Mouse (Mus musculus): ENCODE results near the gene Gm12789.
"Not testable (repeated sequence)": the region's sequence is repeated elsewhere in the genome, so short reads cannot be mapped to it uniquely, and the experiment has no call there.

The Gm12789 gene

GRCm38 (mm10) chr4:101986326-101986725, at the start of gene Gm12789:
Gene Gm12789 (plus strand): TSS chr4:101986626.
- DNase-seq (ENCODE audit: low spot score in 2 of 2) = not testable (repeated sequence)

- DNase-seq (ENCODE audit: low spot score in 2 of 2) = not testable (repeated sequence)
These were observed 46.3 kb upstream of the Gm12789 start, which contains the start of gene Gm12794 for GRCm38 (mm10) chr4:101940107-101940506. Gene Gm12794 (plus strand): TSS chr4:101940407.

DNA sequence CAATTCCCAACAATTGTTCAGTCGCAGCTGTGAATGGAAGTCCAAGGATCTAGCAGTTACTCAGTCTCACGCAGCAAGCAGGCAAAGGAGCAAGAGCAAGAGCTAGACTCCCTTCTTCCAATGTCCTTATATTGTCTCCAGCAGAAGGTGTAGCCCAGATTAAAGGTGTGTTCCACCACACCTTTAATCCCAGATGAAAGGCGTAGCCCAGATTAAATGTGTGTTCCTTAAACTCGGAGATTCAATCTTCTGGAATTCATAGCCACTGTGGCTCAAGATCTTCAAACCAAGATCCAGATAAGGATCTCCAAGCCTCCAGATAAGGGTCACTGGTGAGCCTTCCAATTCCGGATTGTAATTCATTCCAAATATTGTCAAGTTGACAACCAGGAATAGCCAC, 5.5 kb upstream of the Gm12789 start, which contains the start of gene Gm12790:
Gene Gm12790, minus strand, starts transcription at position 101 of the 400 bp plus-strand sequence.
- DNase-seq (ENCODE audit: low spot score in 2 of 2) = not testable (repeated sequence)

GRCm38 (mm10) chr4:101985678-101986077, 748 bp upstream of the Gm12789 start:
- DNase-seq (ENCODE audit: low spot score in 2 of 2) = no peak

- no peak for DNase-seq (ENCODE audit: low spot score in 2 of 2)
These were observed 11.0 kb downstream of the Gm12789 start for GRCm38 (mm10) chr4:101997426-101997825.

DNA sequence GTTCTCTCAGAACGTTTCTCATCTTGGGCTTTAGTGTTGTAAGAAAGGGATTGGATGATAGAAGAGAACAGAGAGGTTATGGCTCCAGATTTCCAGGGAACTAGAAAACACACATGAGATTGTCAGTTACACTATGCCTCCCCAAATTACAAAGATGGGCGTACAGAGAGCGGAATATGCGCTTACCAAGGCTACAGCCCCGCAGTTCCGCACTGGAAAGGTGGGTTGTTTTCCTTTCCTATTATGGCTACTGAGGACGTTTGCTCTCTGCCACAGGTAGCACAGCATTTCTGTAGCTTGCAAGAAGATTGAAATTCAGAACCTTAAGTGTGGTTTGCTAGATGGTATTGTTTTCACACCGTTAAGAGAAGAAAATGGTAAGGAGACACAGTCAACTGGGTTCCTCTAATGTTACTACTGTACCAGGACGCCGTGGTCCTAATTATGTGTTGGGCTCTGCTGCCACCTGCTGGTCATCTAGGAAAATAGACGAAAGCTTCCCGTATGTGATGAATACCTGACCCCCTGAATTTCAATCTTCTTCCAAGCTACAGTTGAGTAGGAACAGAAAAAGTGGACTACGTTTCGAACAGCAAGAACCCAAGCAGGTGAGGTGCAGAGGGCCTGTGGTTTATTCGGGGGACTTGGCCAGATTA, 12.0 kb downstream of the Gm12789 start:
- peak; percentile 37 to 64 for DNase-seq (ENCODE audit: low spot score in 2 of 2)

- DNase-seq (ENCODE audit: low spot score in 2 of 2) = no peak
These were observed 40.2 kb downstream of the Gm12789 start for GRCm38 (mm10) chr4:102026619-102027018.
